Mouse (Mus musculus): Measurements from ENCODE around the gene Edem1. TPM values are rescaled to one million over a fixed set of nuclear protein-coding genes. Genes with fewer than 3 reads are reported as not detected.
"Not testable (repeated sequence)": the region's sequence is repeated elsewhere in the genome, so short reads cannot be mapped to it uniquely, and the experiment has no call there.

Gene Edem1
- polyA plus RNA-seq, 1 experiment from 2014 or later: 10.2 TPM

DNA sequence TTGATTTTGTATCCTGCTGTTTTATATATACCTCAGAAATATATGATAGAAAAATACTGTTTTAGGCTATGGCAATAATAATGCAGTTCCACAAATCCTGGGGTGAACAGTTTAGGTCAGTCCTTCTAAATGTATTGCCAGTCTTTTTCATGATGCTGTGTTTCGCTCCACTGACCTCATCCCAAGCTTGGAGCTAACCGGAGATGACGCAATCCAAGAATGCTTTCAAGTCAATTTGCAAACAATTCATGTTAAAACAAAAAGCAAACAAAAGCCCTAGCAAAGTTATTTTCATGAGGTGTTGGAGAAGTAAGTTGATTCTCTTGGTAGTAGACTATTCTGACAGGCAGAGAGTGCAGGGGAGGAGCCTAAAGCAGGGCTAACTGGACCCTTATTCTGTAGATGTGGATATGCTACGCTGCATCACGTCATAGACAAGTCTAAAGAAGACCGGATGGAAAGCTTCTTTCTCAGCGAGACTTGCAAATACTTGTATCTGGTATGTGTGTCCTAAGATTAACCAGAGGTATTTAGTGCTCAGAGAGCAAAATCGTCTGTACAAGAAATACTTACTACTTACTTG is 23.7 kb downstream of the Edem1 start:
- WGBS: 82% methylated on average over 8 of the region's 8 CpGs

DNA sequence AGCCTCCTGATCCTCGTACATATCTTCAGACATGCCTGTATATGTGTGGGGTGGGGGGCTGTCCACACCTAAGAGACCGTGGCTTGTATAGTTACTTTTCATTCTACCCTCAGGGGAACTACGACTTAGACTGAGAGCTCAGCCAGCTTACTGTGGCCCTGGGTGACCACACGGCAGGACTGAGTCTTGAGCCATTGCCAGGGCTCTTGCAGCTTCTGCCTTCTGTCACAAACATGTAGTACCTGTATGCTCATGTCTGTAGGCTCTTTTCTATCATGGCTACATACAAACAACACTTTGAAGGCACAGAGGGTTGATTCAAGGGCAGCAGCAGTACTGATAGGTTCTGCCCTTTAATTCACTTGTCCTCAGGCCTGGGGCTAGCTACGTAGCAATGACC is 24.5 kb downstream of the Edem1 start:
- no peak overlapping the region for H3K27ac ChIP-seq (replicated peaks)
- no peak for ATAC-seq (ENCODE audit: extremely low read depth, insufficient number of reproducible peaks, low FRiP score, low TSS enrichment)
- 75% methylated on average over 5 of the region's 5 CpGs for WGBS
- H3K9ac ChIP-seq: no peak overlapping the region
- H3K4me1 ChIP-seq: no peaks in the 10 kb centered on the region
- H3K36me3 ChIP-seq: peaks cover 78% of the 10 kb centered on the region
- H3K4me2 ChIP-seq: no peak overlapping the region
- no peaks in the 10 kb centered on the region for H3K27me3 ChIP-seq (replicated peaks)
- H3K4me3 ChIP-seq: no peak overlapping the region
- no peaks in the 10 kb centered on the region for H3K9me3 ChIP-seq

More for the DNA sequence above, 23.7 kb downstream of the Edem1 start:
- H3K4me1 ChIP-seq: no peaks in the 10 kb centered on the region
- no peaks in the 10 kb centered on the region for H3K27me3 ChIP-seq (replicated peaks)
- no peak for ATAC-seq (ENCODE audit: extremely low read depth, insufficient number of reproducible peaks, low FRiP score, low TSS enrichment)
- no peak overlapping the region for H3K4me2 ChIP-seq
- no peak overlapping the region for H3K9ac ChIP-seq
- no peaks in the 10 kb centered on the region for H3K9me3 ChIP-seq
- H3K36me3 ChIP-seq: peaks cover 78% of the 10 kb centered on the region
- H3K27ac ChIP-seq (replicated peaks): no peak overlapping the region
- no peak overlapping the region for H3K4me3 ChIP-seq

DNA sequence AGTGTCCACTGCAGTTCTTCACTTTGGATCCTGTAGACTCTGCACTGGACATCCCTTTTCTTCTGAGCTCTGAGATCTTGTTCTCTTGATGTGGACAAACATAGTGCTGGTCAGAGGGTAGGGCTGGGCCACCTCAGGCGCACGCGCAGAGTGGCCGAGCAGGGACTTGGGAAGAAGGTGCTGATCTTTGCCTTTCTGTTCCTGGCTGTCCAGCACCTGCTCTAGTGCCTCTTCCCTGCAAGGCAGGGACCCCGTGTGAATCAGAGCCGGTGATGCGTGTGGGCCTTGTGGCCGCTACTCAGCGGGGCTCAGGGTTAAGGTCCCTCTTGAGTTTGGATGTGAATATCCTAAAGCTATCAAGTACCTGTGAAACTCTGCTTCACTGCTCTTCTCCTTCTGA is 30.1 kb downstream of the Edem1 start:
- 91% methylated on average over 9 of the region's 9 CpGs for WGBS
- Histone ChIP-seq H3K9ac (no peak overlapping the region), H3K27ac (replicated peaks) (no peak overlapping the region), H3K9me3 (peaks cover 9% of the 10 kb centered on the region; the same call in 1 of the 2 replicates), H3K4me1 (no peaks in the 10 kb centered on the region), H3K36me3 (peaks cover 49% of the 10 kb centered on the region), H3K4me3 (no peak overlapping the region), H3K4me2 (no peak overlapping the region), H3K27me3 (replicated peaks) (no peaks in the 10 kb centered on the region)
- no peak for ATAC-seq (ENCODE audit: extremely low read depth, insufficient number of reproducible peaks, low FRiP score, low TSS enrichment)

DNA sequence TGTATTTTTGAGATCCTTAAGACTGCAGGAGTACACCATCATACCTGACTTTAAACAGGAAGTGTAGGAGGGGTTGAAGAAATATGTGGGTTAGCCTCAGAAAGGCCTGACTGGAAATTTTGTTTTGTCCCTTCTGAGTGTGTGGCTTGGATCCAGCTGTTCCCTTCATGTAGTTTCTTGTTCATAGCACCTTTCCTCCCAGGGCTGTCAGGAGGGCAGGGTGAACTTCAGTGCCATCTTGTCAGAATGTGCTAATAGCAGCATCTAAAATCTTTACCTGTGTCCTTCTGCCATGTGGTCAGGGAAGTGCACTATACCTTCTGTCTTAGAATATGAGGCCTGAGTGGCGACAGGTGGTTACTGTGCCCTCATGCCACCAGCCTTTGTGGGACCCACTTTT is 32.8 kb downstream of the Edem1 start:
- ATAC-seq (ENCODE audit: extremely low read depth, insufficient number of reproducible peaks, low FRiP score, low TSS enrichment): no peak
- H3K4me3 ChIP-seq: no peak overlapping the region
- WGBS: 86% methylated on average over 1 of the region's 1 CpGs
- peaks cover 27% of the 10 kb centered on the region for H3K36me3 ChIP-seq
- H3K4me1 ChIP-seq: no peaks in the 10 kb centered on the region
- no peak overlapping the region for H3K27ac ChIP-seq (replicated peaks)
- no peak overlapping the region for H3K4me2 ChIP-seq
- H3K9me3 ChIP-seq: peaks cover 9% of the 10 kb centered on the region; the same call in 1 of the 2 replicates
- H3K27me3 ChIP-seq (replicated peaks): no peaks in the 10 kb centered on the region
- no peak overlapping the region for H3K9ac ChIP-seq

DNA sequence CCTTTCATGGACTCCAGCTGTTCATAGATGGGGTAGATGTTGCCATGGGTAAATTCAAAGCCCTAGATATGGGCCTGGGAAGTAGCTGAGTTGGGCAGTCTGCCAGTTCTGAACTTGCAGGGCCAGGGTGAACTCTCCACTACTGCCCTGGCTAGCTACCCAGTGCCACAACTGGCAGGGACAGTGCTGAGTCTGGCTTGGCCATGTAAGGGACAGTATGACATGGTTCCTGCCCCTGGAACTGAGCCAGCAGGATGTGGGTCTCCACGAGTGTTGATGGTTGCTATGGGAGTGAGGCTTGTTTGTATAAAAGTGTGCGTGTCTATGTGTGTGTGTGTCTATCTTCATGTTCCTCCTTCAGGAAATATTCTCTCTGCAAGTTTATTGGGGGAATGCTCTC is 34.1 kb downstream of the Edem1 start:
- no peaks in the 10 kb centered on the region for H3K4me1 ChIP-seq
- ATAC-seq (ENCODE audit: extremely low read depth, insufficient number of reproducible peaks, low FRiP score, low TSS enrichment): no peak
- H3K9ac ChIP-seq: no peak overlapping the region
- H3K4me3 ChIP-seq: no peak overlapping the region
- H3K36me3 ChIP-seq: peaks cover 20% of the 10 kb centered on the region
- no peak overlapping the region for H3K4me2 ChIP-seq
- WGBS: 60% methylated on average over 2 of the region's 2 CpGs
- peaks cover 9% of the 10 kb centered on the region; the same call in 1 of the 2 replicates for H3K9me3 ChIP-seq
- no peaks in the 10 kb centered on the region for H3K27me3 ChIP-seq (replicated peaks)
- no peak overlapping the region for H3K27ac ChIP-seq (replicated peaks)

DNA sequence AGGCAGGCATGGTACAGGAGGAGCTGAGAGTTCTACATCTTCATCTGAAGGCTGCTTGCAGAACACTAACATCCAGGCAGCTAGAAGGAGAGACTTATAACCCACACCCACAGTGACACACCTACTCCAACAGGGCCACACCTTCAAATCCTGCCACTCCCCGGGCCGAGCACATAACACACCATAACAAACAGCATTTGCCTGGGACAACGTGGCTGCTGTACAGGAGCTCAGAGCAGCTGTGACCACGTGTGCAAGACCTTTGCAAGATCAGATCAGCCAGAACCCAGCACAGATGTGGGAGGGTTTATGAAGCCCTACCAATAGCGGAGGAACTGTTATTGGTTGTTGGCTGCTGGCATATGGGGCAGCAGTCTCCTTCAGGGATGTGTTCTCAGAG is 37.9 kb downstream of the Edem1 start:
- H3K27me3 ChIP-seq (replicated peaks): no peaks in the 10 kb centered on the region
- peaks cover 9% of the 10 kb centered on the region; the same call in 1 of the 2 replicates for H3K9me3 ChIP-seq
- no peak overlapping the region for H3K4me2 ChIP-seq
- H3K9ac ChIP-seq: no peak overlapping the region
- no peak for ATAC-seq (ENCODE audit: extremely low read depth, insufficient number of reproducible peaks, low FRiP score, low TSS enrichment)
- peaks cover 4% of the 10 kb centered on the region; the same call in 1 of the 2 replicates for H3K36me3 ChIP-seq
- no peak overlapping the region for H3K4me3 ChIP-seq
- no peaks in the 10 kb centered on the region for H3K4me1 ChIP-seq
- WGBS: 75% methylated on average over 5 of the region's 5 CpGs
- H3K27ac ChIP-seq (replicated peaks): no peak overlapping the region

DNA sequence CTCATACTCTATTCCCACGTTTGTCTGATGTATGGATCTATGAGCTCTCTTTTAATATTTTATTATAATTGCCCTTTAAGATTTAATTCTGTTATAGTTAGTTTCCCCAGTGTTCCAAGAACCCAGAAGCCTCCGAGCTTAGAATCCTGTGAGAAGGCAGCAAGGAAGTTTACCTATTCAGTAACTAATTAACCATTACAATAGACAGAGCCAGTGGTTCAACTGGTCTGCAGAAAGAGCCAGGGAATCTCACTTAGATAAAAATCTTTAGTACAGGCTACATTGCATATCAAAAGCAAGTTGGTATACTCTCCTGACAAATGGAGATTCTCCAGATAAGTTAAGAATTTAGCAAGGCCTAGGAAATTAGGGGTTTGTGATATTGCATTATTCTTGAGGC is 40.6 kb downstream of the Edem1 start:
- not testable (repeated sequence) for H3K9me3 ChIP-seq; H3K4me1 ChIP-seq; H3K4me2 ChIP-seq; H3K27ac ChIP-seq (replicated peaks); H3K9ac ChIP-seq; H3K4me3 ChIP-seq; ATAC-seq (ENCODE audit: extremely low read depth, insufficient number of reproducible peaks, low FRiP score, low TSS enrichment); H3K36me3 ChIP-seq; H3K27me3 ChIP-seq (replicated peaks)
- WGBS: 37% methylated on average over 2 of the region's 2 CpGs

DNA sequence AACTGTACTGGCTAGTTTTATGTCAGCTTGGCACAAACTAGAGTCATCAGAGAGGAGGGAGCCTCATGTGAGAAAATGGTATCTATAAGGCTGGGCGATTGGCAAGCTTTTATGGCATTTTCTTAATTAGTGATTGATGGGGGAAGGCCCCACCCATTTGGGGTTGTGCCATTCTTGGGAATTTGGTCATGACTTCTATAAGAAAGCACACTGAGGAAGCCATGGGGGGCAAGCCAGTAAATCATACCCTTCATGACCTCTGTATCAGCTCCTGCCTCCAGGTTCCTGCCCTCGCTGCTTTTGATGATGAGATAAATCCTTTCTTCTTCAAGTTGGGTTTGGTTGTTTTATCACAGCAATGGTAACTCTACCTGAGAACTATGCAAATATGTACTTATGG is 42.0 kb downstream of the Edem1 start:
- ATAC-seq (ENCODE audit: extremely low read depth, insufficient number of reproducible peaks, low FRiP score, low TSS enrichment): no peak
- H3K4me3 ChIP-seq: no peak overlapping the region

DNA sequence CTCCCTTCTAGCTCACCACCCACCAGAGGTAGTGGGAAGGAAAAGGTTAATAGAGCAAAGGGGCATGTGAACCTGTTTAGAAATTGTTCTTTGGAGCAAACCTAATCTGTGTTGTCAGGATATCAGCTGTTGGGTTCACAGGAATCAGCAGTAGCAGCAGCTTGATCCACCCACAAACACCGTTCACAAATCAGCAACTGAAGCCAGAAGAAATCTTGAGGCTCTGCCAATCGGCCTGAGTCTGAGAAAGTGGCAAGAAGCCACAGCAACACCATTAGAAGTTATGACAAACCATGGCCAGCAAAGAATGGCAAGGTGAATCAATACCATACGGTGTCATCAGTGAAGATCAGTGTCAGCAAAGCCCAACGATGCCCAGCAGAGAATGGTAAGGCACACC is 42.8 kb downstream of the Edem1 start:
- no peak overlapping the region for H3K4me3 ChIP-seq
- H3K4me1 ChIP-seq: no peaks in the 10 kb centered on the region
- H3K9ac ChIP-seq: no peak overlapping the region
- no peak overlapping the region for H3K27ac ChIP-seq (replicated peaks)
- 77% methylated on average over 4 of the region's 4 CpGs for WGBS
- ATAC-seq (ENCODE audit: extremely low read depth, insufficient number of reproducible peaks, low FRiP score, low TSS enrichment): no peak
- no peaks in the 10 kb centered on the region for H3K27me3 ChIP-seq (replicated peaks)
- no peaks in the 10 kb centered on the region for H3K36me3 ChIP-seq
- no peaks in the 10 kb centered on the region for H3K9me3 ChIP-seq
- no peak overlapping the region for H3K4me2 ChIP-seq

More for the DNA sequence above, 42.0 kb downstream of the Edem1 start:
- H3K9ac ChIP-seq: no peak overlapping the region
- WGBS: 78% methylated on average over 2 of the region's 2 CpGs
- no peaks in the 10 kb centered on the region for H3K27me3 ChIP-seq (replicated peaks)
- H3K27ac ChIP-seq (replicated peaks): no peak overlapping the region
- H3K4me2 ChIP-seq: no peak overlapping the region
- H3K9me3 ChIP-seq: no peaks in the 10 kb centered on the region
- H3K36me3 ChIP-seq: no peaks in the 10 kb centered on the region
- H3K4me1 ChIP-seq: no peaks in the 10 kb centered on the region

DNA sequence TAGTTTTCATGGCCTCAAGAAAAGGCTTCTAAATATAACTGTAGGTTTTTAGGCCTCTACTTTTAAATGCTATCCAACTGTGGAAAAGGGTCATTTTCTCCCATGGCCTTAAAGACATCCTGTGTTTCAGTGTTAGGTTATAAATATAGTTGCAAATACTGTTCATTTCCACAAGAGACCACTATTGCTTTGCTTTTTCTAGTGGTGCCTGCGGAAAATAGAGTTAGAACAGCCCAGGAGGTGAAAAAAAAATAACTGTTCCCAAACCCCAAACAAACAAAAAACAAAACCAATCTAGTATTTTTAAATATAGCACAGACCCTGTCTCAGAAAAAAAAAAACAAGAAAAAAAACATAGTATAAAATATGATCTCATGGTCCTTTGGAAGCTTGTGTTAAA is 46.9 kb downstream of the Edem1 start:
- Histone ChIP-seq H3K36me3 (no peaks in the 10 kb centered on the region), H3K27me3 (replicated peaks) (no peaks in the 10 kb centered on the region), H3K9ac (no peak overlapping the region), H3K9me3 (0 out of 2 replicates have a peak, but pooled peaks cover 5% of the 10 kb centered on the region), H3K27ac (replicated peaks) (no peak overlapping the region), H3K4me2 (0 out of 2 replicates have a peak overlapping the region, but pooled peaks have one; percentile 50), H3K4me1 (no peaks in the 10 kb centered on the region), H3K4me3 (no peak overlapping the region)
- ATAC-seq (ENCODE audit: extremely low read depth, insufficient number of reproducible peaks, low FRiP score, low TSS enrichment): no peak
- WGBS: 73% methylated on average over 1 of the region's 1 CpGs

DNA sequence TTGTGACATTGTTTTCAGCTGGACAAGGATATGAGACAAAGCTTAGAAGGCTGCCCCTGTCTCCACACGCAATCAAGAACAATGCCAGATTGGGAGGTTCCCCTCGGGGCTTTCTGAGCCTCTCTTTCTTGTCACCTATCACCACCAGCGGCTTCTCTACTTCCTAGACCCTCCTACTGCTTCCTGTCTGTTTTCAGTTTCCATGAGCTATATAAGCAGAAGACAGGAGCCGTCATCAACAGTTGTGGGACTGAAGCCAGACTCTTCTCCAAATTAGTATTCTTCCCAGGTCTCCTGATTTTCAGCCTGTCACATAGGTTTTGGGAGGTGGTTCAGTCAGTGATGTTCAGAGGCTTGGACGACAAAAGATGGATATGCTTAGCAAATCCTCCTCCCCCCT is 47.6 kb downstream of the Edem1 start:
- peak overlapping the region; percentile 19 for H3K4me3 ChIP-seq
- 0 out of 2 replicates have a peak, but pooled peaks cover 6% of the 10 kb centered on the region for H3K9me3 ChIP-seq
- H3K4me1 ChIP-seq: no peaks in the 10 kb centered on the region
- no peaks in the 10 kb centered on the region for H3K27me3 ChIP-seq (replicated peaks)
- no peak for ATAC-seq (ENCODE audit: extremely low read depth, insufficient number of reproducible peaks, low FRiP score, low TSS enrichment)
- no peaks in the 10 kb centered on the region for H3K36me3 ChIP-seq
- 24% methylated on average over 5 of the region's 5 CpGs for WGBS
- no peak overlapping the region for H3K9ac ChIP-seq
- 0 out of 2 replicates have a peak overlapping the region, but pooled peaks have one; percentile 20 for H3K27ac ChIP-seq (replicated peaks)
- H3K4me2 ChIP-seq: peak overlapping the region; percentile 50

DNA sequence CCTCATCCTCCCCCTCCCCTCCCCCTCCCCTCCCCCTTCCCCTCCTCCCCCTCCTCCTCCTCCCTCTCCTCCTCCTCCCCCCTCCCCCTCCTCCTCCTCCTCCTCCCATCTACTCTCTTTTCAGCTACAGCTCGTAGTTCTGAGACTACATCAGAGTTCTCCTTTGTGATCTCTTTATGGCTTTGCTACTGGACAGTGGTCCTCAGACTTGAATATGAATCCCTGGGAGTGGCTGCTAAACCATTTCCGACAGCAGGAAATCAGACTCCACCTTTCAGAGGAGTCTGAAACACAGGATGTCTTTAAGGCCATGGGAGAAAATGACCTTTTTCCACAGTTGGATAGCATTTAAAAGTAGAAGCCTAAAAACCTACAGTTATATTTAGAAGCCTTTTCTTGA is 48.0 kb downstream of the Edem1 start:
- no peak for ATAC-seq (ENCODE audit: extremely low read depth, insufficient number of reproducible peaks, low FRiP score, low TSS enrichment)
- 0 out of 2 replicates have a peak, but pooled peaks cover 11% of the 10 kb centered on the region for H3K9me3 ChIP-seq
- WGBS: 27% methylated on average over 2 of the region's 2 CpGs
- peak overlapping the region; percentile 46; the same call in 1 of the 2 replicates for H3K27ac ChIP-seq (replicated peaks)
- H3K4me1 ChIP-seq: no peaks in the 10 kb centered on the region
- H3K36me3 ChIP-seq: no peaks in the 10 kb centered on the region
- H3K4me2 ChIP-seq: no peak overlapping the region
- no peak overlapping the region for H3K4me3 ChIP-seq
- no peaks in the 10 kb centered on the region for H3K27me3 ChIP-seq (replicated peaks)
- no peak overlapping the region for H3K9ac ChIP-seq

All from heart, embryonic 13.5 days (tissue).